Mouse (Mus musculus): Measurements from ENCODE around the gene Atf5.

The Atf5 gene

DNA sequence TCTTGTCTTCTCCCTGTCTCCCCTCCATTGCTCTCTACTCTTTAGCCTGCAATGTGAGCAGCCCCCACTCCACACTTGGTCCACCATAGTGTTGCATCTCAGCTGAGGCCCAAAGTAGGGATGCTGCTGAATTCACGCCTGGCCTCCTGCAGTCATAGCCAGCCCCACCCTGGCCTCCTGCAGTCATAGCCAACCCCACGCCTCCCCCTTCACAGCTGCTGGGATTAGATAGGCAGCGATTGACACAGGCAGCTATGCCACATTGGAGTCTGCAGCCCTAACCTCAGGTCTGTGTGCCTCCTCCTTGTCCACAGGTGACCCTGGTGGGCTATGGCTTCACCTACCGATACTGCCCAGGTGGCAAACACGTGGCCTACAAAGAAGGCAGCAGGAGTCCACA is 48.3 kb downstream of the Atf5 start:
- DNase-seq (ENCODE audit: low spot score) = no peak

Data from ovary, adult 18-20 months (tissue).